Mouse (Mus musculus) thymus, adult 2 months (tissue): Measurements from ENCODE around the gene Isy1.

Source experiments
- CTCF ChIP-seq: fragments of 200-500 bp; IDR thresholded peaks from 2 replicates; pipeline ENCODE4 v1.5.1; 2012; ENCODE audit warnings: mild to moderate bottlenecking, control low read depth, low read length, moderate library complexity, borderline replicate concordance; ENCODE audit not compliant: control insufficient read depth, poor library complexity, insufficient read depth; ENCODE audit errors: extremely low read depth
- POLR2A ChIP-seq: fragments of 200-500 bp; IDR thresholded peaks from 2 replicates; pipeline ENCODE4 v1.6.1; 2012; ENCODE audit warnings: mild to moderate bottlenecking, low read length, control low read depth, moderate library complexity; ENCODE audit not compliant: control insufficient read depth, poor library complexity, insufficient read depth; ENCODE audit errors: extremely low read depth

DNA sequence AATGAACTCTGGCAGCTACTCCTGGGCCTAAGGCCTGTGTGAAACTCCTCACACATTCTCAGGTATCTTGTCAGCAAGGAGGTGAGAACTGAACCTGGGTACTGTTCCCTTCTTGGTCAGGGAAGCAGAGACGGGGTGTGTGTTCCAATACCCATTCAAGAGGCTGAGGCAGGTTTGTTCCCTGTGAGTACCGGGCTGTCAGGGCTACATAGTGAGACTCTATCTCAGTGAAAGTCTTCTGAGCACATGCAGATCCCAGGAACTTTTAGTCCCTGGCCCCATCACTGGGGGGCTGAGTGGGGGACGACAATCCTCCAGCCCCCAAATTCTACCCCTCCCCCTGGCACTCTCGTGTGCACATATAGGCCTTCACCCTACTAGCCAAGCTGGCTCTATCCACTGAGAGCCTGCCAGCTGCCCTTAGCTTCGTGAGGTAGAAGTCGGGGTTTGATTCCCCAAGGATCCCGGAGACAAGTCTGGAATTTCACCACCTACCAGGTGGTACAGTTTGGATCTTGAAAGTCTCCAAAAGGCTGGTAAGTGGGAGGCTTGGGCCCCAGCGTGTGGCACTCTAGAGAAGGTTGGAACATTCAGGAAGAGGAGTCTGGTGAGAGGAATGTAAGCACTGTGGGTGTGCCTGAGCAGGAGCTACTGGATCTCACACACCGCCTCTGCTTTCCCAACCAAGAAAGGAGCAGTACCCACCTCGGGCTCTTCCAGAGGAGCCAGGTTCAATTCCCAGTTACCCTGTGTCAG is 57.9 kb downstream of the Isy1 start:
- no peak for TF ChIP-seq CTCF
- no peak for TF ChIP-seq POLR2A
